In the genomic region with DNA sequence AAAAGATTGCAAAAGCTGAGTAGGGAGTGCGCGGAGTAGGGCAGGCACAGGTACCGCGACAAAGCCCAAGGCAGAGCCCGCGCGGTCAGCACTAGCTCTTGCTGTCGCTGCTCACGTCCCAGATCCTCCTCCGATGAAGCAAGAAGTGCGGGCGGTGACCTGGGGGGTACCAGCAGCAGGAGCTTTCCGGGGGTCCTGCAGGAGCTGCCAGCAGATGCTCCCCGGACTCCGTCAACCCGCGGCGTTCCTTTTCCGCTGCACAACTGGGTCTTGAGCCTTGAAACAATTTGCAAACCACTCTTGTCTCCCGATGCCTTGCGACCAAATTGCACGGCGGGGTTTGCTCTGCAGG, we compare ENCODE assay signal across 8 mouse cellular contexts. TPM values are rescaled to one million over a fixed set of nuclear protein-coding genes. Genes with fewer than 3 reads are reported as not detected.
A peak's percentile ranks its signal among the peaks of the same experiment; 100 is the strongest.
DNase-seq lines count a peak whose midpoint lies in the region; ATAC-seq and TF ChIP-seq lines count a peak whose summit lies in the region.

No protein-coding gene starts in this region.

- peak overlapping the region; percentile 90 for H3K9ac ChIP-seq in forebrain, embryonic 13.5 days
- peak overlapping the region; percentile 100 for H3K9ac ChIP-seq in hindbrain, embryonic 15.5 days
- peak overlapping the region; percentile 84 for H3K9ac ChIP-seq in lung, embryonic 16.5 days (ENCODE audit: low read length)

- peak; percentile 78 for DNase-seq in gastrocnemius, adult 2 months
- no peak for DNase-seq in gastrocnemius, adult 18-20 months (ENCODE audit: low spot score)
- peak; percentile 11 for DNase-seq in WW6 (ENCODE audit: low read depth, low spot score)
- DNase-seq in right cerebral cortex, adult 2 months (ENCODE audit: low spot score in 2 of 2): peak; percentile 52 to 63
- DNase-seq in yolk sac, embryonic 10.5 days (ENCODE audit: low spot score): peak; percentile 65

- H3K4me1 ChIP-seq in forebrain, embryonic 13.5 days: peaks cover 16% of the 10 kb centered on the region
- H3K4me1 ChIP-seq in hindbrain, embryonic 15.5 days (replicated peaks): peaks cover 9% of the 10 kb centered on the region
- peaks cover 13% of the 10 kb centered on the region for H3K4me1 ChIP-seq in lung, embryonic 16.5 days (replicated peaks; ENCODE audit: control insufficient read depth, insufficient read depth, low read length)

- no peaks in the 10 kb centered on the region for H3K36me3 ChIP-seq in forebrain, embryonic 13.5 days (ENCODE audit: poor library complexity, severe bottlenecking)
- H3K36me3 ChIP-seq in hindbrain, embryonic 15.5 days: no peaks in the 10 kb centered on the region
- H3K36me3 ChIP-seq in lung, embryonic 16.5 days (ENCODE audit: control insufficient read depth, insufficient read depth, low read length): no peaks in the 10 kb centered on the region

- H3K9me3 ChIP-seq in forebrain, embryonic 13.5 days (replicated peaks): no peaks in the 10 kb centered on the region
- H3K9me3 ChIP-seq in hindbrain, embryonic 15.5 days: no peaks in the 10 kb centered on the region
- H3K9me3 ChIP-seq in lung, embryonic 16.5 days (ENCODE audit: control insufficient read depth, low read length): no peaks in the 10 kb centered on the region

- 0% methylated on average over 23 of the region's 23 CpGs for WGBS in forebrain, embryonic 13.5 days
- WGBS in hindbrain, embryonic 15.5 days: under 1% methylated on average over 23 of the region's 23 CpGs
- under 1% methylated on average over 23 of the region's 23 CpGs for WGBS in lung, embryonic 16.5 days

- H3K27me3 ChIP-seq in forebrain, embryonic 13.5 days: no peaks in the 10 kb centered on the region
- H3K27me3 ChIP-seq in hindbrain, embryonic 15.5 days: no peaks in the 10 kb centered on the region
- no peaks in the 10 kb centered on the region for H3K27me3 ChIP-seq in lung, embryonic 16.5 days (ENCODE audit: control insufficient read depth, insufficient read depth, low read depth, low read length)

- H3K27ac ChIP-seq in gastrocnemius, adult 2 months: peak overlapping the region; percentile 100
- H3K27ac ChIP-seq in forebrain, embryonic 13.5 days: peak overlapping the region; percentile 97
- peak overlapping the region; percentile 99 for H3K27ac ChIP-seq in hindbrain, embryonic 15.5 days (replicated peaks)
- H3K27ac ChIP-seq in lung, embryonic 16.5 days (ENCODE audit: low read length): peak overlapping the region; percentile 74

- peak; percentile 25 for ATAC-seq in forebrain, embryonic 13.5 days
- peak; percentile 20 for ATAC-seq in hindbrain, embryonic 15.5 days (ENCODE audit: low FRiP score, low read depth)
- ATAC-seq in lung, embryonic 16.5 days (ENCODE audit: low read depth): peak; percentile 37

- peak overlapping the region; percentile 72 for H3K4me2 ChIP-seq in forebrain, embryonic 13.5 days
- H3K4me2 ChIP-seq in hindbrain, embryonic 15.5 days: peak overlapping the region; percentile 61
- H3K4me2 ChIP-seq in lung, embryonic 16.5 days (ENCODE audit: low read depth, low read length): peak overlapping the region; percentile 83

- peak overlapping the region; percentile 97 for H3K4me3 ChIP-seq in gastrocnemius, adult 2 months
- peak overlapping the region; percentile 70 for H3K4me3 ChIP-seq in forebrain, embryonic 13.5 days
- H3K4me3 ChIP-seq in hindbrain, embryonic 15.5 days: peak overlapping the region; percentile 97
- H3K4me3 ChIP-seq in lung, embryonic 16.5 days (ENCODE audit: low read length): peak overlapping the region; percentile 64

- TF ChIP-seq CTCF in gastrocnemius, adult 2 months (IDR thresholded peaks at IDR 0.05): no peak

- intact Hi-C loops in gastrocnemius, adult 2 months (cut with DNase I): loop anchor here (1.0 to 10.0 kb wide), 10 partner anchors 34 to 716 kb away; no protein-coding TSS in a partner anchor

RNA-seq across cellular contexts. Expression of gene Trib2, which starts 0.5 kb away (rescaled TPM):
- 10 to 100 TPM; 10.0 to 17.8 TPM for total RNA-seq in gastrocnemius, adult 2 months (2021)
- total RNA-seq in gastrocnemius, adult 18-20 months (2021): 10 to 100 TPM in 1 of 2 experiments, 1 to 10 TPM in 1; 7.1 to 19.5 TPM
- 76.6 and 81.6 TPM in 2 replicates for polyA plus RNA-seq in forebrain, embryonic 13.5 days (2015; fragmentation: Nextera tagmentation; extraction: Ambion mirVana)
- 126 and 136 TPM in 2 replicates for polyA plus RNA-seq in hindbrain, embryonic 15.5 days (2015; fragmentation: Nextera tagmentation; extraction: Ambion mirVana)
- 25.1 TPM in 2 replicates for polyA plus RNA-seq in lung, embryonic 16.5 days (2015; fragmentation: Nextera tagmentation; extraction: Ambion mirVana)
